Mouse (Mus musculus) c-Kit-positive CD71-positive TER-119-positive erythroid progenitor cells, embryonic 14.5 days (primary cell): Measurements from ENCODE around the gene Xylt1.

Experiments
- DNase-seq: peaks from one replicate; pipeline ENCODE4 v3.0.0-alpha.2; 2013; ENCODE audit warnings: low spot score

The Xylt1 gene

GRCm38 (mm10) chr7:117435730-117436441 lies 55.1 kb downstream of the Xylt1 start:
- no peak for DNase-seq

- no peak for DNase-seq
These were observed 56.1 kb downstream of the Xylt1 start for GRCm38 (mm10) chr7:117436892-117437291.

- no peak for DNase-seq
These were observed 60.2 kb downstream of the Xylt1 start for GRCm38 (mm10) chr7:117440994-117441393.

GRCm38 (mm10) chr7:117442639-117443038 lies 61.9 kb downstream of the Xylt1 start:
- DNase-seq = no peak

- DNase-seq = no peak
These were observed 62.4 kb downstream of the Xylt1 start for GRCm38 (mm10) chr7:117443215-117443614.

GRCm38 (mm10) chr7:117445471-117445870 lies 64.7 kb downstream of the Xylt1 start:
- DNase-seq = no peak

- no peak for DNase-seq
These were observed 68.8 kb downstream of the Xylt1 start for GRCm38 (mm10) chr7:117449605-117450004.

- DNase-seq = no peak
These were observed 70.4 kb downstream of the Xylt1 start for GRCm38 (mm10) chr7:117451212-117451611.

- DNase-seq = no peak
These were observed 71.5 kb downstream of the Xylt1 start for GRCm38 (mm10) chr7:117452269-117452668.

GRCm38 (mm10) chr7:117454789-117455548 lies 74.2 kb downstream of the Xylt1 start:
- no peak for DNase-seq

- DNase-seq = no peak
These were observed 81.6 kb downstream of the Xylt1 start for GRCm38 (mm10) chr7:117462196-117462935.

- DNase-seq = no peak
These were observed 84.2 kb downstream of the Xylt1 start for GRCm38 (mm10) chr7:117464956-117465355.

GRCm38 (mm10) chr7:117466006-117466780 lies 85.4 kb downstream of the Xylt1 start:
- no peak for DNase-seq

GRCm38 (mm10) chr7:117470243-117470802 lies 89.5 kb downstream of the Xylt1 start:
- DNase-seq = peak; percentile 2

- DNase-seq = no peak
These were observed 91.4 kb downstream of the Xylt1 start for GRCm38 (mm10) chr7:117472055-117472780.

- no peak for DNase-seq
These were observed 92.3 kb downstream of the Xylt1 start for GRCm38 (mm10) chr7:117472781-117473743.

- DNase-seq = no peak
These were observed 93.5 kb downstream of the Xylt1 start for GRCm38 (mm10) chr7:117474302-117474701.

GRCm38 (mm10) chr7:117475106-117475505 lies 94.3 kb downstream of the Xylt1 start:
- no peak for DNase-seq

- no peak for DNase-seq
These were observed 98.2 kb downstream of the Xylt1 start for GRCm38 (mm10) chr7:117478937-117479336.

- no peak for DNase-seq
These were observed 100.1 kb downstream of the Xylt1 start for GRCm38 (mm10) chr7:117480831-117481230.
